Mouse (Mus musculus): Measurements from ENCODE around the gene Gucy2f.
"Not testable (repeated sequence)": the region's sequence is repeated elsewhere in the genome, so short reads cannot be mapped to it uniquely, and the experiment has no call there.

Gucy2f gene

DNA sequence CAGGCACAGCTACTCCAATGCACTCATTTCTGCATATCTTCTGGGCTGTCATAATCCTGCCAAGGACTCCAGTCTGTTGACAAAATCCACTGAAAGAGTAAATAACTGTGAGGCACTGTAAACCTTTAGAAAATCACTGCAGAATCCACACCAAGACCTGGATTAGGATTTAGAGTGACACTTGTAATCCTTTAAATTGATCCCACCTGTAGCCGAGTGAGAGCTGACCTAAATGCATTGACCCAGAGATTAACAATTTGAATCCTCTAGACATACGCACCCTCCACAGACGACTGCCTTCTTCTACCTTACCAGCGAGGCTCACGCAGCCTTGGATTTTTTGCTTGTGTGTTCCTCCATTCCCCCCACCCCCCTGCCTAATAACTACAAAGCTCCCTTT lies at the start of gene Gucy2f:
Gene Gucy2f, minus strand, starts transcription at position 101 of the 400 bp plus-strand sequence.
- no peak for DNase-seq (ENCODE audit: low read depth)

DNA sequence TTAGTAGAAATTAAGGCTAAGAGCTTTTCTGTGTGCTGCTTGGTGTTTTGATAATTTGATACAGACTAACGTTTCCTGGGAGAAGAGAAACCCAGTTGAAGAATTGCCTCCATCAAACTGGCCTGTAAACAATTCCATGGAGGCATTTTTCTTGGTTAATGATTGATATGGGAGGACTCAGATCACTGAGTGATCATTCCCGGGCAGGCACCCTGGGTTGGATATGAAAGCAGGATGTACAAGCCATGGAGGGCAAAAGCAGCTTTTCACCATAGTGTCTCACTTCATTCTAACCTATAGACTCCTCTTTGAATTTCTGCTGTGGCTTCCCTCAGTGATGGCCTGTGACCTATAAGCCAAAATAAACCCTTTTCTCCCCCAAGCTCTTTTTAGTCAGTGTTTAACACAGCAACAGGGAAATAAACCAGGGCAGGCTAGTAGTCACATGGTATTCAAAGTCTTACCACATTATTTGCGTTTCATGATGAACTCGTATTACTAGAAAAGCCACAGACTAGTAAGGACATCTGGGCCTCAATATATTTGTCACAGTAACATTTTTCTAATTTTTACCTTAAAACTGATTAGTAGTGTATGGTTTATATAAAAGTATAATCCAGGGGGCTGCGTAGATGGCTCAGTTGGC lies 49.1 kb upstream of the Gucy2f start:
- no peak for DNase-seq (ENCODE audit: low read depth)

DNA sequence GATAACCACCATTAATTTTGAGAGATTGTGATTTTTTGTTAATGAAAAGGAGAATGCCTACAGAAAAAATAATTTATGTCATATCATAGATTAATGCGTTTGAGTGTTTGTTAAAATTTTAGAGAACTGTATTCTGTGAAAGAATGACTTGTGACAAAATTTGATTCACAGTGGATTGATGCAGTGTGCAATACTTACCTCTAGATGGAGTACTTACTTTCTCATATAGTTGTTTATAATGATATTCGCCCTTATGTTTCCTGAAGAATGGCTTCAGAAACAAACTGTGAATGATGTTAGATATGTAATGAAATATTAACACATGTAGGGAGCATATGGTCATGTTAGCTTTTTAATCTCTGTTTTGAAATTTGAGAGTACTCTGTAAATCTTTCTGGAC lies 40.4 kb upstream of the Gucy2f start:
- no peak for DNase-seq (ENCODE audit: low read depth)

DNA sequence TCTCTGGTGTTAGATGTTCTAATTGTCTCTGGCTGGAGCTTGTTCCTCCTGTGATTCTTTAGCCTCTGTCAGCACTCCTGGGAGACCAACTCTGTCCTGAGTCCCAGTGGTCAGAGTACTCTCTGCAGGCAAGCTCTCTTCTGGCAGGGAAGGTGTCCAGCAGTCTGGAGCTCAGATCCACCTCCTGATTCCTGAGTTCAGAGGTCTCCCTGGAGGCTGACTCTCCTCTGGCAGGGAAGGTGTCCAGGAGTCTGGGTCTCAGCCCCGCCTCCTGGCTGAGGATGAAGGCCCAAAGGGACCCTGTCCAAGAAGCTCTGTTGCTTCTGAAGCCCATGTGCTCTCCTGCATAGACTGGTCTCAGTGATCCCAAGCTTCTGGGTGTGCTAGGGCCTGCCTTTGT lies 39.4 kb upstream of the Gucy2f start:
- not testable (repeated sequence) for DNase-seq (ENCODE audit: low read depth)

DNA sequence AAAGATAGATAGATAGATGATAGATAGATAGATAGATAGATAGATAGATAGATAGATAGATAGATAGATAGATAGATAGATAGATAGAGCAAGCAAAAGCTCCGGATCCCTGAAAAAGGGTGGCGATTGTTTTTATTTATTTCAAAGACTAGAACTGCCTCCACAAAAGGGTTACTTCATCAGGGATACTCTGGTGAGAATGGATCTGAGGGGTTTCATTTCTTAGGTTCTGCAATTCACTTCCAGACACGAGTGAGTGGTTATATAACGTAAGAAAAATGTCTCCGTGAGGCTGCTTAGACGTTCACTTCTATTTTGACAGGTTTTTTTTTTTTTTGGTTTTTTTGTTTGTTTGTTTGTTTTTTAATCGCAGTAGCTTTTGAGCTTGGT lies 32.0 kb upstream of the Gucy2f start:
- no peak for DNase-seq (ENCODE audit: low read depth)

DNA sequence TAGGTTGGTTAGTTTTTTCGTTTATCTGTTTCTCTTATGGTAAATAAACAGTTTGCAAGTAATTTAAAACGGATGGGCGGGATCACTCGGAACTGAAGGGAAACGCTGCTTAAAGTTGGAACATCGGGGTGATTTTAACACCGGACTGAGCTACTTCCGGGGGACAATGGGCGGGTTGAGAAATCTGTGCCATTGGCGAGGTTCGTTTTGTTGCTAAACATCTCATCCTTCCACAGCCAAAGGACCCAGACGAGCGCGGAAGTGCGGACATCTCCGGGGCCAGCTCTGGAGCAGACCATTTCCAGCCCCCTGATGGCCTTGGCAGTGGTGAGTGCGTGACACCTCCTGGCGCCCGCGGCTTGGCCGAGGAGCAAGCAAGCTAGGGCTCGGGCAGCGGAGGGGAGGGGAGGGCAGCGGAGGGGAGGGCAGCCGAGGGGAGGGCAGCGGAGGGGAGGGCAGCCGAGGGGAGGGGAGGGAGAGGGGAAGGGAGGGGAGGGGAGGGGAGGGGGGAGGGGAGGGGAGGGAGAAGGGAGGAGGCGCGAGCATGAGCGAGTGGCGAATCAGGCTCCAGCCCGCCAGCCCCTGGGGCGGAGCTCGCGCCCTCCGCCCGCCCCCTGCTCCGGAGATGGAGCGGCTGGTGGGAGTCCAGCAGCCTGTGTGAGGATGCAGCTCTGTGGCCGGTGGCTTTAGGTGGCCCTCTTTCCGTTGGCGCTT lies 31.5 kb upstream of the Gucy2f start:
- DNase-seq (ENCODE audit: low read depth) = peak; percentile 69

DNA sequence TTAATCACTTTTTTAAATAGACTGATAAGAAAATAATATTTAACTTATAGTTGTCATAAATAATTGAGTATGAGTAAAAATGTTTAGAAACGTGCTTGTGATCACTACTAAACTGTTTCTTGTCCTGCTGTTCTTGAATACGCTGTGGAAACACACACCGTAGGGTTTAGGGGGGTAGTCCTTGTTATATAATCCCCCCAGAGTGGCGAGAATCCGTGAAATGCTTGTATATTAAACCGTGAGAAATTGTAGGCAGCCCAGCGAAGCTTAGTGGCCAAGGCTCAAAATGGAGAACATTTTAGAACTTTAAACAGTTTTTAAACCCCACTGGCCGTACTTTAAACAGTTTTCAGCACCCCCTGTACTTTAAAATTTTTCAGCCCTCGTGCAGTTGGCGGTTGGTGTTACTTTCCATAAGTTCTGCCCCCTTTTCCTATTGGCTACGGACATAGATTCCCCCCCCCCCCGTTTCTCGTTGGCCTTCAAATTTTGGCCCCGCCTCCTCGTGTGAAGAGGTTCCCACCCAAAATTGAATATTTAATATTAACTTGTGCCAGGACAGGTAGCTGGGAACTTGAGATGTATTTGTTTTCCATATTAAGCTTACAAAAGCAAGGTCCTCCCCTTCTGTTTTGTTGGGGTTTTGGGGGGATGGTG lies 30.8 kb upstream of the Gucy2f start:
- peak; percentile 56 for DNase-seq (ENCODE audit: low read depth)

DNA sequence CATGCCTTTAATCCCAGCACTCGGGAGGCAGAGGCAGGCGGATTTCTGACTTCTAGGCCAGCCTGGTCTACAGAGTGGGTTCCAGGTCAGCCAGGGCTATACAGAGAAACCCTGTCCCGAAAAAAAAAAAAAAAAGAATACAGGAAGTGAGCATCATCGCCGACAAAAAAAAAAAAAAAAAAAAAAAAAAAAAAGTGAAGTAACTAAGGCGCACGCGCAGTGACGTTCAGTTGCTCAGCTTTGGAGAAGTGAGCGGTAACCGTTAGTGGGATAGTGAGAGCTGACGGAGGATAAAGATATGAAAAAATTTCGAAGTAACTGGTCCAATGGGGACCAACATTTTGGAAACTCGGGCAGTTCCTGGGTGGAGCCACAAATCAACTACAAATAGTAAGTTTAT lies 29.8 kb upstream of the Gucy2f start, which contains the start of gene Nxt2:
Gene Nxt2, plus strand, starts transcription at position 229 of the 400 bp plus-strand sequence.
- DNase-seq (ENCODE audit: low read depth) = no peak

DNA sequence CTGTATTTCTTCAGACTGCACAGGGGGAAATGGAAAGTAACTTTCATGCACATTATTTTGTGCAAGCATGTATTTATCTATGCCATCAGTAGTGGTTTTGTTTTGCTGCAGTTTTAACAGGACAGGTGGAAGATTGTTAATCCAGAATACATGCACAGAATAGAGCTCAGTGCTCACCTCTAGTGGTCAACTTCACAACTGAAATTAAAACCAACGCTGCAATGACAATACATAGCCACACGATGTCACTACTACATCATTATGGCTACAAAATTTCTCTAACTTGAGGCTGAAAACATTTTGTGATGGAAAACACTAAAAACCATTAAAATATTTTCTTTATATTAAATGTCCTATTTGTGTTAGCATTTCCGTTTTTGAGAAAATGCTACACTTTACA lies 3.6 kb upstream of the Gucy2f start:
- DNase-seq (ENCODE audit: low read depth) = peak; percentile 22

DNA sequence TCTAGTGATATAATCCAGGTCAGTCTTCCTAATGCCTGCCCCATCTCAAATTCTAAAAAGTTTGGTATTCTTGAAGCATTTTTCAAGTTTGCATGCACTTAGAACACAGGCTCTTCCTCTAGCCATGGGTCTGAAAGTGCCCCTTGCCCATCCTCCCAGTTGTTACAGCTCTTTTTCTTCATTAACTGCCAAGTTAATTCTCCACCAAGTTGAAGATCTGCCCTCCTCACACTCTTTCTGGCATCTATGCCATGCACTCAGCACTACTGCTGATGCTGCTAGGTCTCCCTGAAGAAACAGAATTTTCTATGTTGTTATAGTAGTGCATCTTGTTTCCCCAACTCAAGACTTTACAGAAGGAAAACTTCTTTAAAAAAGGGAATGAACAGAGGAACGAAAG lies 1.2 kb downstream of the Gucy2f start:
- no peak for DNase-seq (ENCODE audit: low read depth)

DNA sequence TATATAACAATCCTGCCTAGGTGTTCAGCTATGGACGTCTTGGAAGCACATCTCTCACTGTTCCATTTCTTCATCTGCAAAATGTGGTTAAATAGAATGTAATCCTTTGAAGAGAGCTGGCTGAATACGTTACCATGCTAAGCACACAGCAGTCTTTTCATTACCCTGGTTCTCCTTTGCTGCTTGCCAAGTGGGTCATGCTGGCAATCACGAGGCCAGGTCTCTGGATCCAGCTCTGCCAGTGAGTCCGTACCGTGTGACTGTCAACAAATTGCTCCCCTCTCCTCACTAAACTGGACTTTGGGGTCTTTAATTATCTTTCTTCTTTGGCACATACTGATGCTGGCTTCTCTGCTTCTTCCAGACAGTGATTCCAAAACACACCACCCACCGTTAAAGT lies 2.3 kb downstream of the Gucy2f start:
- no peak for DNase-seq (ENCODE audit: low read depth)

DNA sequence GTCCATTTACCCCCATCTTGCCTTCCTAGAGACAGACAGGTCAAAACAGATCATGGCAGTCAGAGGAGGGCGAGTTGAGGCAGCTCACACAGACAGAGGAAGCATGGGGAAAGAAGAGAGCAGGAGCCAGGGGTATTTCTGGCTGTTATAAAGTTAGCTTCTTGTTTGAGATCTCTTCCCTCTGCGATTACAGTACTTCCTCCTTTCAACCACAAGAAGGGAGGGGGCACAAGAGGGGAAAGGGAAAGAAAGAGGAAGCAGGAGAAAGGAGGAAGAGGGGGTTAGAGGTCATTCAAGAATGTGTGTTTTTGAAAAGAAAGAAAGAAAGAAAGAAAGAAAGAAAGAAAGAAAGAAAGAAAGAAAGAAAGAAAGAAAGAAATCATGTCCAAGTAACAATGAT lies 6.4 kb downstream of the Gucy2f start:
- no peak for DNase-seq (ENCODE audit: low read depth)

DNA sequence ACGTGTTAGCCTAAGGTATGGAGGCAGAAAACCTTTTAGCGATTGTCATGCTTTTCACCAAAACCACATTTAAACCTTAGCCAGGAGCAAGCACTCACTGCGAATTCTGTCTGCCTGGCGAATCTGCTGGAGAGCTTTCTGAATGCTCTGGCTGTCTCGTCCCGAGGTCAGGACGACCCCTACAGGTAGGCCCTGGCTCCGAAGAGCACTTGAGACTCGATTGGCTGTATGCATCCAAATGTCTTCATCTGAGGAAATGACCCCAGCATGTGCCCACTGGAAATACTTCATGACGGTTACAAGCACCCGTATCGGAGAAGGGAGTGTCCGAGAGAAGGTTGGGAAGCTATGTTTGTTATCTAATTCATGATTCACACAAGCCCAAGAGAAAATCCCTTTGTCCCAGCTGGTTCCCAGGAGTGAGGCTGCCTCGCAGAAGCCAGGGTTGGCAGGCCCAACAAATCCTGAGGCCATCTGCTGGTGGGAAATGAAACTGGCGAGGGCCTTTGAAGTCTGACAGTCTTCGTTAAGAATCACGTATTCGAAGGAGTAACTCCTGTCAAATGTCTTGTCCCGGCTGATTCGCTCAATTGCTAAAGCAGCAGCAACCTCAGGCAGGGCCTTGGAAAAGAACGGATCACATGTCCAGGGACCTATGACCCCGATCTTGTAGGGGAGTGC lies 7.6 kb downstream of the Gucy2f start:
- DNase-seq (ENCODE audit: low read depth) = no peak

DNA sequence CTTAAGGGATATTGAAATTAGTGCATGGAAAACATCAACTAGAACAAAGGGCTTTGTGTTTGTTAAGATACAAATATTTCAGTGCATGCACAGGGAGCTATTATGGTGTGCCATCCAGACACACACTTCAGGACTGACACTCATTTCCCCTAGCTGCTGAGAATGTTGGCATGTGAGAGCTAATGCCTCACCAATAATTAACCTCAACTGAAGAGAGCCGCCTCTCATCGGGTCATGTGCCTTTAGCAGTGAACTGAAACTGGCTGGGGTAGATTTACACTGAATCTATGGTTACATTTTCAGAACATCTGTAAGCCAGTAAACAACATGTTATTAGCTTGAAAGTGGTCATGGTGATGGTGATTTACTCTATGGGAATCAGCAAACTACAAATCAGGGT lies 14.7 kb downstream of the Gucy2f start:
- no peak for DNase-seq (ENCODE audit: low read depth)

DNA sequence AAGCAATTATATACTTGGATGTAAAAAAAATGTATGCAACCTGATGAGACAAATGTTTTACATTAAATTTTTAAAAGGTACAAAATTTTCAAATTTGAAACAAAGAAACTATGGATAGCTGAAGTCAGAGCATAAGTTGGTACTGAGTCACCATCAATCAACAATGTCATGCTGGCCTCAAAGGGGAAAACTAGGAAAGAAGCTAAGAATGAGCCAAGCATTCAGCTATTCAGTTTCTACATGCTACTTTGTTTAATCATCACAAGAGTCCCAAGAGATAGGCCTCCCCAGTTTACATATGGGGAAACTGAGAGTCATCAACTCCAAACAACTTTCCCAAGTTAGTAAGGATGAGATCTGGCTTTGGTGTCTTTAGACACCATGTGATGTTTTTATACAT lies 19.8 kb downstream of the Gucy2f start:
- DNase-seq (ENCODE audit: low read depth) = no peak

DNA sequence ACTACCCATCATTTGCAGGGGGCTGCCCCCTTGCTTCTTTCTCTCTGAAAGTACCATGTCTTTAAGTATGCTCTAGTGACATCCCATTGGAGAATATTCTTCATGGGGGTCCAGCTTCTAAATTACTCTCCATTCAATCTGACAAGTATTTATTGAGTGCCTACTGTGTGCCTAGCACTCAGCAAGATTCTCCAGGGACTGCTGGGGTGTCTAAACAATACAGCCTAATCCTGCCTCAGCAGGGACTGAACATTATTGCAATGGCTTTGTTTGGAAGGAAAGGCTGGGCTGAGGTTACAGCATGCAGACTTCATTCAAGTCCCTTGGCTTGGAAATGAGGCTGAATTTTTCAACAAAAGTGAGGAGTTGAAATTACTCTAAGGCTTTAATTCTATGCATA lies 81.0 kb downstream of the Gucy2f start:
- DNase-seq (ENCODE audit: low read depth) = no peak

DNA sequence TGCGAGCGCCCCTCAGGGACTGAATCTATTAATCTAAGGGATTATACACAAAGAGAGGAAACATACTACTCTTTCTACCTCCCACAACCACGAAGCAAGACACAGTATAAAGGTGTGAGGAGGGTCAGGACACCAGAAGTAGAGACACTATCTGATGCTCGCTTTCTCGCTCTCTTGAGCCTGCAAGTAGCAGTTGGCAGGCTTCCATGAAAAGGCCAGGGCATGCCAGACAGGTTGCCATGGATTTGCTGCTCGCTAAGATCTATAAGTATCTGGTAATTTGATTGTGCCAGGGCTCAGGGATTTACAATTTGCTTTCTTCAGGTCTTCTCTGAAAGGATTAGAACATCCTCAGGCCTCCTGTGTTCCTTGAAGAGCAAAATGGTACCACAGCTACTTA lies 85.5 kb downstream of the Gucy2f start:
- DNase-seq (ENCODE audit: low read depth) = no peak

DNA sequence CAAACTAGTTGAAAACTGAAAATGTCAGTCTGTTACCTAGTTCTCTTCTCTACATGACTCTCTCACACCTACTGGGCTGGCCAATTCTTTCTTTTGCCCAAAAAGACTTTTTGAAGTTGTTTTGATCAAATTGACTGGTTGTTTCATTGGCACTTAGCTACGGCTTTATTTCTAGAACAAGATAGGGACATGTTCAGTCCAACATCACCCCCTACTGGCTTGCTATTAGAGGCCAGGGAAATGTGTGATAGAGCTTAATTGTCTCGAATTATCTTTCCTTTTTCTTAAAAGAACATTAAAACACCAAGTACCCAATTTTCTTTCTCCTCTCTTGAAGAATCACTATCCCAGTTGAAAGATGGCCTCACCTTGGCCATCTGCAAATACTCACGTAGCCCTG lies 99.8 kb downstream of the Gucy2f start:
- DNase-seq (ENCODE audit: low read depth) = no peak

DNA sequence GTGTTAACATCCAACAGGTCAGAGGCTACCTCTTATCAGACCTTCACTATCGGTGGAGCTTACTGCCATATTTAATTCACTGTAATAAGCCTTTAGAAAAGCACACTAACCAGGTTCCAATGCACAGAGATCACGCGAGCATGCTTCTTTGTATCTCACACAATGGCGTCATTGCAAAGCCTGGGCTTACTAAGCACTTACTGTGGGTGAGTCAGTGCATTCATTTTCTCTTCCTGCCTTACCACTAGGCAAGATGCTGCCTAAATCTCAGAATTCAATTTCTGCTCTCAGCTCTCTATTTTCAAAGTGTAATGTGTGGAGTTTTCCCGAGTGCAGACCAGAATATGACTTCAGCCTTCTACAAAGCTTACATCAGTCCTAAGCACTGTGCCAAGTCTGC lies 101.2 kb downstream of the Gucy2f start:
- no peak for DNase-seq (ENCODE audit: low read depth)

DNA sequence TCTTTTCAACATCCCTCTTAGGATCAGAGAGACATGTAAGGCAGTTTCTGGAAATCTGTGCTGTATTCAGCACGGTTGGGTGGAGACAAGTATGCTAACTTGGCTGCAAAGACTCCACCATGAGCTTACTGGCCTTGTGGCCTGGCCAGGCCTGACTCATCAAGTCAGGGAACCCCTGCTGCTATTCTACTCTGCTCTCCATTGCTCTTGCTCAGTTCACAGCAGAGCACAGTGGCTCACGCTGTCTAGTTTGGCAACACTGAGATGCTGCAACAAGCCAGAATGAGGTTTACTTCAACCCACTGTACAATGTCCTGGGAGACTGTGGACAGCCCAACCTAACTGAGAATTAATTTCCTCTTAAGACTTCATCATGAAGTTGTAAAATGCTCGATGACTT lies 134.1 kb downstream of the Gucy2f start:
- DNase-seq (ENCODE audit: low read depth) = no peak

Data from c-Kit-positive CD71-positive TER-119-negative erythroid progenitor cells, embryonic 14.5 days (primary cell).